Mouse (Mus musculus): Measurements from ENCODE around the gene A630095N17Rik.
"Not testable (repeated sequence)": the region's sequence is repeated elsewhere in the genome, so short reads cannot be mapped to it uniquely, and the experiment has no call there.

Gene A630095N17Rik

DNA sequence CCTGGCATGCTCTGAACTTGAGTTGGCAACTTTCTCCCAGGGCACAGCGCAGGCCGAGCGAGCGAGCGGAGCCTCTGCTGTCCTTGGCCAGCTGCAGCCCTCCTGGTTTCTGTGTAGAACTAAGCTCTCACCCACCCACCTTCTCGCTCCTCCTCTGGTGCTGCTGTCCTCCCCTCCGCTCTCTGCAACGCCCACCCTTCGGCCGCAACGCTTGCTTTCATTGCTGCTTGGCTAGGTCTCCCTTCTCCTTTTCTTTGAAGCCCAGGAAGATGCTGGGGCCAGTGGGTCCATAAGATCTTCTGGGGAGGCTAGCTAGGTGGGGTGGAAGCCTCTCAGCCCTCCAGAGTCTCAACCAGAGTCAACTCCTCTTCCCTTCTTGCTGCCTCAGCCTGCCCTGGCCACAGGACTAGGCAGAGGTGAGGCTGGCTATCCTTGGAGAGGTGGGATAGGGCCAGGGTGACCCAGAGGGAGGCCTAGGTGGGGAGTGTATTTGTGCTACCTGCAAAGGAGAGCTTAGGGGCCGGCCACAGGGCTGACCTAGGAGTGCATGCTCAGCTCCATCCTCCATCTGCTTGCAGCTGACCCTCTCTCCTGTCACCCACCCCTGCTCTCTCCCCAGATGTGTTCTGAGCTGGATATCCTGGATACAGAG is 12.4 kb upstream of the A630095N17Rik start:
- no peak for DNase-seq (ENCODE audit: low read depth, low spot score)

DNA sequence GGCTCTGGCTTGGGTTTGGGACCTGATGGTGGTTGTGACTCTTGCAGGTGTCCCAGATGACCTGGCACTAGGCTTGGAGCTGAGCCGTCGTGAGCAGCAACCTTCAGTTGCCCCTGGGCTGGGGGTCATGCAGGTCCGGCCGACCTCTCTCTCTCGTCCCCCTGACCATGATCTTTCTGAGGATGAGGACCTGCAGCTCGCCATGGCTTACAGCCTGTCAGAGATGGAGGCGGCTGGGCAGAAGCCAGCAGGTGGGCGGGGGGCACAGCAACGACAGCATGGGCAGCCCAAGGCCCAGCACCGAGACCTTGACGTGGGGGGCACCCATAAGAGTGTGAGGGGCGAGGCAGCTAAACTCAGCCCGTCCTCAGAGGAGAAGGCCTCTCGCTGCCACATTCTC is 11.5 kb upstream of the A630095N17Rik start:
- DNase-seq (ENCODE audit: low read depth, low spot score) = no peak

DNA sequence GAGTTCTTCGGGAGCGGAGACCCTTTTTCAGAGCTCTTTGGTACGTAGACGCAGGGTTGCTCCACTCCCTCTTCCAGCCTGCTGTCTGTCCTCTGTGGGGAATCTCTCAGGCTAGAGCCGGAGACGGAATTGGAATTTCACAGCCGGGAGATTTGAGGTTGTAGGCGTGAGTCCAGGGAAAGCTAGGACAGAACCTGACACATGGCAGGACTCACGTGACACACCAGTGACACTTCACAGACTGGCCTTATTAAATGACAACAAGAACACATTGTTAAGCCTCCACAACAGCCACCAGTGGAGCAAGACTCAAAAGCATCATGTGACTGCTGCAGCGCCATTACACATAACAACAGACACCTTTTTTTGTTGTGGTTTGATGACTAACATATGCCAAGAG is 7.7 kb upstream of the A630095N17Rik start:
- DNase-seq (ENCODE audit: low read depth, low spot score) = peak; percentile 61

DNA sequence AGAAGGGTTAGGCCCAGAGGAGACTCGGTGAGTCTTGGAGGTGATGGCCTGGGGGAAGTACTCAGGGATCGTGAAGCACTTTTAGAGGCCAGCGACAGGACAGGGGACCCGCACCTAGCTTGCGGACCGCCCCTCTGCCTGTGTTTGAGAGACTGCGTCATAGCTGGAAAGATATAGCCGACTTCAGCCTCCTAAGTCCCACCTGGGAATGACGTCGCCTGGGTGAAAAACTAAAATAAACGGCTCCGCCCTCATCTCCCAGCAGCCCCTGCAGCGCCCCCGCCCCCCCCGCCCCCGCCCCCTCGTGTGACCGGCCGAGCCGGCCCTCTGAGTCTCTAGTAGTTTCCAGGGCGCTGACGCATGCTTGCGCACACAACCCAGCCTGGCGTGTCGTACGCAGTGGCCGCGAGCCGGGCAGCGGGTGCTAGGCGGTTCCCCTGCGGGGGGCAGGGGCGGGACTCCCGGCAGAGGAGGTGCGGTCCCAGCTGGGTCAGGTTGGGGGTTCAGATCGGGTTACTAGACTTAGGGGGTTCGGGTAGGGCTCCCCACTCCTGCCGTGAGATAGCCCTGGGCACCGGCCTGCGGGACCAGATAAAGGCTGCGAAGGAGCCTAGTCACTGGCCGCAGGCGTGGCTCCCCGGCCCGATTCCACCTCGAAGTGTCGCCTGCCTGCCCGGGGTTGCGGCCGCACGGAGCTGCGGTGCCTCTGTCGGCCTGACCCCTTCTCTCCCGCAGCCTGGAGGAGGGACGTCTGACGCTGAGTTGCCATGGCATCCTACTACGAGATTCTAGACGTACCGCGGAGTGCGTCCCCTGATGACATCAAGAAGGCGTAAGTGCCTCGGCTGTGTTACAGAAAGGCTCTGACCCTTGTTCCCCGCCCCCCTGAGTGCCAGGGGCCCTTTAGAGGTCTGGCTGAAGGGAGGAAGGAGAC is 4.5 kb upstream of the A630095N17Rik start, which contains the start of gene Dnajb2:
Gene Dnajb2 (plus strand): TSS at position 290 of the 934 bp plus-strand sequence.
- DNase-seq (ENCODE audit: low read depth, low spot score) = peak; percentile 85

DNA sequence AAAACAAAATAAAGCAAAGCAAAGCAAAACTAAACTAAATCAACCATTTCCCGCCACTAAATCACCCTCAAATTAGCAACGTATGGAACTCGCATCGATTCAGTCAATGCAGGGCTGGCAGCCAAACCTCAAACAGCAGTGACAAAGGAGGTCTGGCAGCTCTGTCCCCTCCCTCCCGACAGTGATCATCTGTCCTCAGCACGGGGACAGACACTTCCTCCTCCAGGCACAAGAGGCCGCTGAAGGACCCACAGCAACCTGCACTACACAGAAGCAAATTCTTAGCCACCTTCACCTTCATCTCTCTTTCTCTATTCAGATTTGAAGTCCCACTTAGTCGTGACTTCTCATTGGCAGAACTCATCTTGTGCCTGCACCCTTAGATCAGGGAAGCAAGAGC is 2.7 kb upstream of the A630095N17Rik start:
- DNase-seq (ENCODE audit: low read depth, low spot score) = peak; percentile 79

DNA sequence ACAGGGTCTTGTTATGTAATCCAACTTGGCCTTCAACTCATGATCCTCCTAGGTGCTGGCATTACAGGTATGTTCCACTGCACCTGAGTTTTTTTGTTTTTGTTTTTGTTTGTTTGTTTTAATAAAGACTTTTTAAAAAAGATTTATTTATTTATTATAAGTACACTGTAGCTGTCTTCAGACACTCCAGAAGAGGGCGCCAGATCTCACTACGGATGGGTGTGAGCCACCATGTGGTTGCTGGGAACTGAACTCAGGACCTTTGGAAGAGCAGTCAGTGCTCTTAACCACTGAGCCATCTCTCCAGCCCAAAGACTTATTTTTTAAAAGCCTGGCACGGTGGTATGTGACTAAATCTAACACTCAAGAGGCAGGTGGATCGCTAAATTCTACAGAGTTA is 587 bp upstream of the A630095N17Rik start:
- DNase-seq (ENCODE audit: low read depth, low spot score) = not testable (repeated sequence)

DNA sequence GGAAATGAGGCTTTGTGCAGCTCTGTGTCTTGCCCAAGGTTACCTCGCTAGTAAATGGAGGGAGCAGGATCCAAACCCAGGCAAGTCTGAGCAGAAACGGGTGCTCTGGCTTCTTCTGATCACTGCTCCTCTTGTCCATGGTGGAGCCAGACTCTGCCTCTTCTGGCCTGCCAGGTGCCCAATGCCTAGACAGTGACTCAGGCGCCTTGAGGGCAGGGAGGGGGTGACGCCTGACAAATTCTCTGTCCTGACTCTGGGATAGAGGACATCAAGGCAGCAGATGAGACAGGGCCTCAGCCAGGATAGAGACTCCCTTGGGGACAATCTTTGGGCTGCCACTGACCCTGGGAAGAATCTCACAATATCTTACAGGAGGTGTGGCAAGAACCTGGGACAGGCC is 678 bp downstream of the A630095N17Rik start:
- DNase-seq (ENCODE audit: low read depth, low spot score) = no peak

DNA sequence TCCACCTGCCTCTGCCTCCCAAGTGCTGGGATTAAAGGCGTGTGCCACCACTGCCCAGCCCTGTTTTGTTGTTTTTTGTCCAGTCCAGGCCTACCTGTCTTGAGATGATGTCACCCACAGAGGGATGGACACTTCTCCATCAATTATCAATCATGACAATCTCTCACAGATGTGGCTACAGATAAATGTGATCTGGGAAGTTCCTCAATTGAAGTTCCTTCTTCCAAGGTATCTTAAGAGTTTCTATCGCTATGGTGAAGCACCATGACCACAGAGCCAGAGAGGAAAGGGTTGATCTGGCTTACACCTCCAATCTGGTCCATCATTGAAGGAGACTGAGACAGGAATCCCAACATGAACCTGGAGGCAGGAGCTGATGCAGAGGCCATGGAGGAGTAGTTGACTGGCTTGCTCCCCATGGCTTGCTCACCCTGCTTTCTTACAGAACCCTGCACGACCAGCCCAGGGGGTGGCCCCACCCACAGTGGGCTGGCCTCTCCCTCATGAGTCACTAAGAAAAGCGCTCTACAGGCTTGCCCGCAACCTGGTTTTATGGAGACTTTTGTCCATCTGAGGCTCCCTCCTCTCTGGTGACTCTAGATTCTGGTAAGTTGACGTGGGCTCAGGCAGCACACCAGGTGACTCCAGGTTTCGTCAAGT is 1.4 kb downstream of the A630095N17Rik start:
- DNase-seq (ENCODE audit: low read depth, low spot score) = no peak

DNA sequence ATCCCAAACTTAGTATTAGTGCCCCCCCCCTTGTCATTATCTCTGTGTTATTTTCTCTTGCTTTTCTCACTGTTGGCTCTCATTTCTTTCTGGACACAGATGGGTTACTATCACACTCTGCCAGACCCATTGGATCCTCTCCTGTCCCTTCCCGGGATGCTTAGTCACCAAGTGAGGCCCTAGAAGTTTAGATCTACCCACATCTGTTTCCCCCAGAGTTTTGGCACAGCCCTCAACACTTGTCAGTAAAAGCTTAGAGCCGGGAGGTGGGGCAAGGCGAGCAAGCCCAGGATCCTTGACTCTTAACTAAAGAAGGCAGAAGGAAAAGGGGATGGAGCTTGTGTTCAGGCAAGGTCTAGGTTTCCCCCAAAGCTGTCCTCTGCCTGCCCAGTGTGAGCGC is 2.7 kb downstream of the A630095N17Rik start:
- DNase-seq (ENCODE audit: low read depth, low spot score) = no peak

DNA sequence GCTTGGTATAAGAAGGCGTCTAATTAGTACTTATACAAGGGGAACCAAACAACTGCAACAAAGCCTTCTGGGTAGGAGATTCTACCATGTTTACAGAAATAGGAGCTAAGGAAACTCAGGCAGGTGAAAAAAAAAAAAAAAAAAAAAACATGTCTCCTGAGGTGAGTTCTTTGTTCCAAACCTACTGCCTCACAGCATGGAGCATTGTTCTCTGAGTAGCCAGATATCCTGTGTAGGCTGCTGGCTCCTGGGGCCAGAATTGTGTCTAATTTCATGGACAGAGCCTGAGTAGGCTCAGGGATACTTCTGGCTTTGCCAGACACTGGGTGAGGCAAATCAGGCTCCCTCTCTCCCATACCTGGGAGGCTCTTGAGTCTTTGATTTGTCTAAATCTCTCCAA is 4.2 kb downstream of the A630095N17Rik start:
- DNase-seq (ENCODE audit: low read depth, low spot score) = peak; percentile 78

DNA sequence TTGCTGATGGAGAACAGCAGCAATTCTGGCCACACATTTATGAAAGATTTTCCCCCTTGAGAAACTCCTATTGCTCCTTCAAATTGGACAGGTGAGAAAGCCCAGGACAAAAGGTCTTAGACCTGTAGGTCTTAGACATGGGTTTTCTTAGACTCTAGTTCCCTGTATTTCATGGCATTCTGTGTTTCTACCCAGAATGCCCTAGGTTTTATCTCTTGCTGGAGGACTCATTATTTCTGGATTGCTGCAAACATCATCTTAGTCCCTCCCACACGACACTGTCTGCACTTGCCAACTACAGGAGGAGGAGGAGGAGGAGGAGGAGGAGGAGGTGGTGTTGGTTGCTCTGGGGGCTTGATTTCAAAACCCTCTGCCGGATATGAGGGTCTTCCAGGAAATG is 5.8 kb downstream of the A630095N17Rik start:
- DNase-seq (ENCODE audit: low read depth, low spot score) = no peak

DNA sequence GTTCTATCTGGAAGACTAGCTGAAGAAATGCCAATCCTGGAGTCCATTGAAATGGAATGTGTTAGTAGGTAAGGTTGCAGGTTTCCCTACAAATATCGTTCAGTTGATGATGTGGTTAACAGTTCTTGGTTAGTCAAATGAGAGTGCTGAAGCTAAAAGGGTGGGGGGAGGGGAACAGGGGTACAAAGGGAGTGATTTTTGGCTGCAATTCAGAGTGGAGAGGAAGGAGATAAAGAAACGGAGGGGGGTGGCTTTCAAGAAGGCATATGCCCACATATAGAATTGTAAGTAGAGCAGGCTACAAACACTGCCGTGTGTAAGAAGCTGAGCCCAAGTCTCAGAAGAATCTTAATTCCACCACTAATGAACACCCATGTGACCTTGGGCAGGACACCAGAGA is 6.4 kb downstream of the A630095N17Rik start:
- no peak for DNase-seq (ENCODE audit: low read depth, low spot score)

DNA sequence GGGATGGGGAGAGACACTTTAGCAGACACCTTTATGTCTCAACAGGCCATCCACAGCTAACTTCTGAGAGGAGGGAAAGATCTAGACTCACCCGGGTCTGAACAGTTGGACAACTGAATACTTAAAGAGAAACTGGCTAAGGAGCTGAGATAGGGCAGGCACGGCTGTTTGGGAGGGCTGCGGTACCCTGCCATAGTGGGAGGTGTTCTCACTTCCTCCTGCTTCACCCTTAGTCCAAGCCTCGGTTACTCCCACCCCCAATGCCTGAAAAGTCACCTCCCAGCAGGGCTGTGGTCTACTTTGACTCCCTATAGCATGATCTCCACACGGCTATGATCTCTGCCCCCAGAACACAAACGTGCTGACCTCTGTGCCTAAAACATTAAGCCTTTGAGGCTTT is 8.4 kb downstream of the A630095N17Rik start:
- DNase-seq (ENCODE audit: low read depth, low spot score) = no peak

DNA sequence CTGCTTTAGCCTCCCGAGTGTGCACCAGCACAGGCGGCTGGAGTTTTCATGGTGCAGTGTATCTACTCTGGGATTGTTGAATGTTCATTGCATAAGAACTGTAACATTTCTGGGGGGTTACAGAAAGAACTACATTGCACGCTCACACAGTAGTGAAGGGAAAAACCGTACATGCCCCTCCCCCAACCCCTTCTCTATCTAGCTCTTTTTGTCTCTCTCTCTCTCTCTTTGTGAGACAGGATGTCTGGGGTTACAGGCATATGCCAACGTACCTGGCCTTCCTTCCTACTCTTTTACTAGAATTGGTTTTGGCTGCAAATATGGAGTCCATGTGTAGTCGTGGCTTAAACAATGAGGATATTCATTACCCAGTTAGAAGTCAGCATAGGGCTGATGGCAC is 9.0 kb downstream of the A630095N17Rik start:
- DNase-seq (ENCODE audit: low read depth, low spot score) = no peak

DNA sequence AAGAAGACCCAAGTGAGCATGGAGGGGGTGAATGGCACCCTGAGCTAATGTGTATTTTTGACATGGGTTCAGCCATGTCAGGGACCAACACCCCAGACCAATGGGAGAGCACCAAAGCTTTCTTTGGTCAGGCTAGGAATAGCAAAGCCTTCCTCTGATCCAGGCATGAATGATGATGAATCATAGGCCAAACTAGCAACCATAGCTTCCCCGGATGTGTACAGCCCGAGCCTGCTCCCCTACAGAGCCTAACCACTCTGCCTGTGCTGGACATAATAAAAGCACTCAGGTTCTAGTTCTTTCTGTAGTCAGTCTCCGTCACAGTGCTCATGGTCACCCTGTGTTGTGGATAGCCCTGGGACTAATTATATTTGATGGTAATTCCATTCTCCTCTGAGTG is 10.4 kb downstream of the A630095N17Rik start:
- no peak for DNase-seq (ENCODE audit: low read depth, low spot score)

DNA sequence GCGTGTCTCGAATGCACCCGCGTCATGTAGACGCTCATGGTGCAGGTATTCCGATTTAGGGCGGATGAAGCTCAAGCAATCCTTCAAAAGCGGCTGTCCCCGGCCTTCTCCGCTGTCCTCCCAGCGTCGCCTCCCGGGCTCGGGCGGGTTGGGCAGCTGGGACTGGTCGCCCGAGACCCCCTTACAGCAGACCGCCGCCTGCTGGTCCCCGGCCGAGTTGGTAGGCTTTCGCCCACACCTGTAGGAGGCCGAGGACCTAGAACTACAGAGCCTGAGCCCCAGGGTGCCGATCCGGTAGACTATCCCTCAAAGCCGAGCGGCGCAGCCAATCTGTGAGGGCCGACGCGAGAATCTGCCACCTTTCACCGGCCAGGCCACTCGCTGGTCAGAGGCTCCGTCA is 12.4 kb downstream of the A630095N17Rik start, which contains the start of gene Tuba4a:
Gene Tuba4a (minus strand): TSS at position 335 of the 400 bp plus-strand sequence.
- DNase-seq (ENCODE audit: low read depth, low spot score) = no peak

DNA sequence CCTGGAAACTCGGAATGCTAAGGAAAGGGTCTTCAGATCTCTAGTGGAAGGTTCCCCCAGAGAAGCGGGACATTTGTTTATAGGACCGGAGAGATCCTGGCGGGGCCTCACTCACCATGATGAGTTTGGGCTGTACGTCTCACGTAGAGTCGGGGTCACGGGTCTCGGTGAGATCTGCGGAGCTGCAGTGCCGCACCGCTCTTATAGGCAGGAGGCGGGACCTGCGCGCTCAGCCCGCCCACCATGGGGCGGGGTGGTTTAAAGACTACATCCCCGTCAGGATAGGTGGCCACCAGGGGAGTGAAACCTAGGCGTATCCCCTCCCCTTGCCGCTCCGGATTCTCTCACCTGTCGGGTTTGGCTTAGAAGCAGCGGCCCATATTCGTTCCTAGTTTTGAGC is 12.8 kb downstream of the A630095N17Rik start:
- DNase-seq (ENCODE audit: low read depth, low spot score) = peak; percentile 96

DNA sequence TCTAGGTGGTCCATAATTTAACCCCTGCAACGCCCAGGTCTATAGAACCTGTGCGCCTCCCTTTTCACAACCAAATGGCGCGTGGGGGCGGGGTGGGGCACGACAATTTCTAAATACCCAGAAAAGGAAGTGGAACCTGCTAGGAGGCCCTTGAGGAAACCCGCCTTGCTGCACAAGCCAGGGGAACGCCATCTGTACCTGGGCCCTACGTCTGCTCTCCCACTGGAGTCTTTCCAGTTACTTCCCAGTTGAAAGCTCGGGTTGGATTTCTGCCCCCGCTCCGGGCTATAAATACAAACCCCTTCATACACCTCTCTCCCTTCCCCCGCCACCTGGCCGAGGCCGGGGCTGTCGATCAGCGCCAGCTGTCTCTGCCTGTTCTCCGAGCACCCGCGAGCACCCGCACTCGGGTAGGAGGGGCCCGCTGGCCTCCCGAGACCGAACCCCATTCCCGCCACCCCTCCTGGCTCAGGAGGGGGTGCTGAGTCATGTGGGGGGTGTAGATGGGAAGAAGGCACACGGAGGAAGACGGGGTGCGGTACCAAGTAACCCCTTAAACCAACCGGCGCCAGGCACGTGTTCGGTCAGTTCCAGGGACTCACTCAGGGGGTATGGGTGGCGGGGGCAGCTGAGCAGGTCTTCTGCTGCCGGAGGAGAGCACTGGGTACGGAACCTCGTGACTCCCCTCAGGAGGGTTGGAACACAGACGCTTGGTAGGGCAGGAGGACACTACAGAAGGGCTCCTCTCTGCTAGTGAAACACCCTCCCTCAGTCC is 13.5 kb downstream of the A630095N17Rik start:
- DNase-seq (ENCODE audit: low read depth, low spot score) = peak; percentile 39

DNA sequence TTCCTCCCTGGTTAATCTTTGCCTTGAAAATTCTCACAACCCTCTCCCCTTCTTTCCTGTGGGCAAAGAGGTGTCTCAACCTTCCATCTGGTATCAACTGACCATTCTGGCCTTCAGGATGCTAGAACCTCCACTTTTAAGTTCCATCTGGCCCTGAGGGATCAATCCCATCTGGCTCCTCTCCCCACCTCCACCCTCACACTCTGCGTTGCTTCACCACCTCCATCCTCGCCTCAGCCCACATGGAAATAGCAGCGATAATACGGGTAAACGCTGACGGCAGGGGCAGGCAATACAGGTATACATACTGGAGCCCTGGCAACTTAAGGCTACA is 14.0 kb downstream of the A630095N17Rik start:
- DNase-seq (ENCODE audit: low read depth, low spot score) = peak; percentile 18

DNA sequence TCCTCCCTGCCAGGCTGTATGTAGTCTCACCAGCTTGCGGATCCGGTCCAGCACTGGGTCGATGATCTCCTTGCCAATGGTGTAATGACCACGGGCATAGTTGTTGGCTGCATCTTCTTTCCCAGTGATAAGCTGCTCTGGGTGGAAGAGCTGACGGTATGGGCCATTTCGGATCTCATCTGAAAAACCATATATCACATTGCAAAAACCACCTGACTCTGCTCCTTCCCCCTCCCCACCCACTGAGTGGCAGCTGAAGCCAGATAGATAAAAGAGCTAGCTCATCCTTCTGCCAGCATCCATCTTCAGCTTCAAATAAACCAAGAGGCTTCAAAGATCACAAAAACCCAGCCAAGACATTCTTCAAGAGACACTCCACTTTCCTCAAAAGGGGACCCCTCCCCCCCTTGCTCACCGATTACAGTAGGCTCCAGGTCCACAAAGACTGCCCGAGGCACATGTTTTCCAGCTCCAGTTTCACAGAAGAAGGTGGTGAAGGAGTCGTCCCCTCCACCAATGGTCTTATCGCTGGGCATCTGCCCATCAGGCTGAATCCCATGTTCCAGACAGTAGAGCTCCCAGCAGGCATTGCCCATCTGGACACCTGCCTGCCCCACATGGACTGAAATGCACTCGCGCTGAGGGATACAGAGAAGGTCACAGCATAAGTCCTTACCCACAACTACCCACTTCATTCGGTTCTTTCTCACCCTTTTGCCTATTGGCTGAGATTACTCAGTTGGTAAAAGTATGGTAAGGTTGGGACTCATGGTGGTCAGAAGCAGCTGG is 14.9 kb downstream of the A630095N17Rik start:
- DNase-seq (ENCODE audit: low read depth, low spot score) = no peak

DNA sequence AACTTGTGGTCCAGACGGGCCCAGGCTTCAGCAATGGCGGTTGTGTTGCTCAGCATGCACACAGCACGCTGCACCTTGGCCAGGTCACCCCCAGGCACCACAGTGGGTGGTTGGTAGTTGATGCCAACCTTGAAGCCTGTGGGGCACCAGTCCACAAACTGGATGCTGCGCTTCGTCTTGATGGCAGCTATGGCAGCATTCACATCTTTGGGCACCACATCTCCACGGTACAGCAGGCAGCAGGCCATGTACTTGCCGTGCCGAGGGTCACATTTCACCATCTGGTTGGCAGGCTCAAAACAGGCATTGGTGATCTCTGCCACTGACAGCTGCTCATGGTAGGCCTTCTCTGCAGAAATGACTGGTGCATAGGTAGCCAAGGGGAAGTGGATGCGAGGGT is 16.1 kb downstream of the A630095N17Rik start:
- DNase-seq (ENCODE audit: low read depth, low spot score) = no peak
